ENCODE assay signal across 12 mouse cellular contexts in genomic region chr3:159010954-159011638, GRCm38 (mm10).
DNase-seq lines count a peak whose midpoint lies in the region; ATAC-seq lines count a peak whose summit lies in the region.
"Had no signal": no experiment of that assay in that cellular context is flagged by ENCODE, and none has a peak within 500 bp of the region (broad histone marks: within the 10 kb centered on the region; RNA-seq: fewer than 3 reads in every experiment).

No protein-coding gene starts in this region.

- no peaks in the 10 kb centered on the region for H3K27me3 ChIP-seq in neural tube, embryonic 11.5 days (ENCODE audit: control insufficient read depth, insufficient read depth, low read length)
- no peaks in the 10 kb centered on the region for H3K27me3 ChIP-seq in neural tube, embryonic 15.5 days (replicated peaks)
- no peaks in the 10 kb centered on the region for H3K27me3 ChIP-seq in forebrain, embryonic 14.5 days (replicated peaks; ENCODE audit: control insufficient read depth, insufficient read depth, low read length)

- H3K9me3 ChIP-seq in neural tube, embryonic 11.5 days (ENCODE audit: control insufficient read depth, low read length): no peaks in the 10 kb centered on the region
- no peaks in the 10 kb centered on the region for H3K9me3 ChIP-seq in neural tube, embryonic 15.5 days (replicated peaks)
- H3K9me3 ChIP-seq in forebrain, embryonic 14.5 days (replicated peaks; ENCODE audit: control insufficient read depth, low read length): no peaks in the 10 kb centered on the region

- peak; percentile 92 for ATAC-seq in neural tube, embryonic 11.5 days (ENCODE audit: insufficient read depth, low FRiP score, low TSS enrichment)
- ATAC-seq in neural tube, embryonic 15.5 days (ENCODE audit: low FRiP score): no peak
- peak; percentile 74; the same call in 1 of the 2 replicates for ATAC-seq in forebrain, embryonic 14.5 days
- ATAC-seq: CD4-positive, CD25-positive, alpha-beta regulatory T cell, adult 4 months had no signal

- WGBS in neural tube, embryonic 11.5 days: 0% methylated on average over 1 of the region's 1 CpGs
- WGBS in neural tube, embryonic 15.5 days: 13% methylated on average over 1 of the region's 1 CpGs
- 3% methylated on average over 1 of the region's 1 CpGs for WGBS in forebrain, embryonic 14.5 days

- DNase-seq in neural tube, embryonic 11.5 days (ENCODE audit: low spot score): peak; percentile 54
- peak; percentile 36 for DNase-seq in cerebellum, adult 9-11 months
- peak; percentile 42 for DNase-seq in forebrain, embryonic 14.5 days (ENCODE audit: low spot score)
- DNase-seq in retina, embryonic 14.5 days (ENCODE audit: low spot score): peak; percentile 63
- no peak for DNase-seq in adrenal gland, adult (ENCODE audit: inconsistent age in 2 of 2, low spot score in 1 of 2)
- DNase-seq in ovary, adult 18-20 months (ENCODE audit: low spot score): no peak
- no peak for DNase-seq in kidney, adult 8-10 months
- DNase-seq: kidney, adult 18-20 months; layer of hippocampus, adult 9-11 months; thymus, postnatal 36 days had no signal

- H3K27ac ChIP-seq in neural tube, embryonic 11.5 days (ENCODE audit: low read depth, low read length): no peak overlapping the region
- H3K27ac ChIP-seq in neural tube, embryonic 15.5 days (replicated peaks): no peak overlapping the region
- H3K27ac ChIP-seq in forebrain, embryonic 14.5 days (ENCODE audit: low read depth, low read length): no peak overlapping the region

- no peaks in the 10 kb centered on the region; the same call in 1 of the 2 replicates for H3K4me1 ChIP-seq in neural tube, embryonic 11.5 days (ENCODE audit: control insufficient read depth, insufficient read depth, low read length)
- H3K4me1 ChIP-seq in neural tube, embryonic 15.5 days: no peaks in the 10 kb centered on the region
- H3K4me1 ChIP-seq in forebrain, embryonic 14.5 days (ENCODE audit: control insufficient read depth, insufficient read depth, low read length): peaks cover 4% of the 10 kb centered on the region; the same call in 1 of the 2 replicates

- H3K4me3 ChIP-seq in neural tube, embryonic 11.5 days (ENCODE audit: low read depth, low read length): no peak overlapping the region
- no peak overlapping the region for H3K4me3 ChIP-seq in neural tube, embryonic 15.5 days (replicated peaks)
- no peak overlapping the region for H3K4me3 ChIP-seq in forebrain, embryonic 14.5 days (ENCODE audit: low read depth, low read length)

- no peak overlapping the region for H3K9ac ChIP-seq in neural tube, embryonic 11.5 days (ENCODE audit: low read length)
- H3K9ac ChIP-seq in neural tube, embryonic 15.5 days (replicated peaks): no peak overlapping the region
- no peak overlapping the region for H3K9ac ChIP-seq in forebrain, embryonic 14.5 days (ENCODE audit: low read length)

- H3K36me3 ChIP-seq in neural tube, embryonic 11.5 days (ENCODE audit: control insufficient read depth, insufficient read depth, low read length): no peaks in the 10 kb centered on the region
- H3K36me3 ChIP-seq in neural tube, embryonic 15.5 days: no peaks in the 10 kb centered on the region
- no peaks in the 10 kb centered on the region for H3K36me3 ChIP-seq in forebrain, embryonic 14.5 days (ENCODE audit: control insufficient read depth, insufficient read depth, low read length)

- H3K4me2 ChIP-seq in neural tube, embryonic 11.5 days (ENCODE audit: low read depth): no peak overlapping the region
- H3K4me2 ChIP-seq in neural tube, embryonic 15.5 days: no peak overlapping the region
- no peak overlapping the region for H3K4me2 ChIP-seq in forebrain, embryonic 14.5 days (ENCODE audit: low read length)

Comparison
In these comparisons a context has a peak if more than half of its experiments do, and no peak if none do; other contexts are left out.
1. DNase-seq: peak in neural tube, embryonic 11.5 days (single experiment), cerebellum, adult 9-11 months (single experiment), forebrain, embryonic 14.5 days (single experiment) and retina, embryonic 14.5 days (single experiment); none in adrenal gland, adult (0 of 2), ovary, adult 18-20 months (single experiment) and kidney, adult 8-10 months (0 of 2).